Mouse (Mus musculus) hindbrain, embryonic 11.5 days (tissue): Measurements from ENCODE around the gene 9430097D07Rik. TPM values are rescaled to one million over a fixed set of nuclear protein-coding genes. Genes with fewer than 3 reads are reported as not detected.
A peak's percentile ranks its signal among the peaks of the same experiment; 100 is the strongest.

Source experiments
- ATAC-seq: fragments of 200-750 bp; cut with Nextera tagmentation; 2 replicates; pipeline ENCODE4 v1.8.0; 2017; ENCODE audit warnings: mild to moderate bottlenecking, moderate TSS enrichment, moderate library complexity; ENCODE audit not compliant: low FRiP score
- DNase-seq: peaks from one replicate; pipeline ENCODE4 v3.0.0-alpha.2; 2015; ENCODE audit warnings: low spot score
- H3K27ac ChIP-seq: fragments of 300-500 bp; sonication (generic); 2 replicates; pipeline ENCODE4 v1.5.1; 2014; ENCODE audit warnings: mild to moderate bottlenecking, low read depth, low read length
- H3K27me3 ChIP-seq: fragments of 300-500 bp; sonication (generic); 2 replicates; pipeline ENCODE4 v1.6.1; 2014; ENCODE audit warnings: mild to moderate bottlenecking, low read length, moderate library complexity, mixed read lengths; ENCODE audit not compliant: control insufficient read depth, insufficient read depth
- H3K36me3 ChIP-seq: fragments of 300-500 bp; sonication (generic); 2 replicates; pipeline ENCODE4 v1.6.1; 2014; ENCODE audit warnings: mild to moderate bottlenecking, low read length, moderate library complexity, mixed read lengths; ENCODE audit not compliant: control insufficient read depth, insufficient read depth
- H3K4me1 ChIP-seq: fragments of 300-500 bp; sonication (generic); replicated peaks from 2 replicates; pipeline ENCODE4 v1.6.1; 2014; ENCODE audit warnings: low read length, mixed read lengths; ENCODE audit not compliant: control insufficient read depth, insufficient read depth
- H3K4me2 ChIP-seq: fragments of 300-500 bp; sonication (generic); replicated peaks from 2 replicates; pipeline ENCODE4 v1.6.1; 2014; ENCODE audit warnings: mild to moderate bottlenecking, low read depth, low read length
- H3K4me3 ChIP-seq: fragments of 300-500 bp; sonication (generic); 2 replicates; pipeline ENCODE4 v1.5.1; 2014; ENCODE audit warnings: low read depth, low read length
- H3K9ac ChIP-seq: fragments of 300-500 bp; sonication (generic); 2 replicates; pipeline ENCODE4 v1.6.1; 2014; ENCODE audit warnings: low read depth, low read length
- H3K9me3 ChIP-seq: fragments of 300-500 bp; sonication (generic); 2 replicates; pipeline ENCODE4 v1.6.1; 2016; ENCODE audit warnings: low read length; ENCODE audit not compliant: control insufficient read depth
- WGBS: fragments of 180-500 bp; shearing (Covaris S2); extraction: QIAGEN DNeasy Blood & Tissue Kit; methylation state at CpG from one replicate; pipeline ENCODE4 v1.1.7; 2014; 5-methylcytosine and 5-hydroxymethylcytosine counted together
- polyA plus RNA-seq: library from polyadenylated mRNA; unstranded; fragments of >200 nt; fragmentation: Nextera tagmentation; extraction: Ambion mirVana; gene quantifications from 2 replicates; pipeline ENCODE4 v1.2.1, GENCODE M21; 2014

Gene 9430097D07Rik
- polyA plus RNA-seq, 1 experiment from 2014 or later: 0.37 TPM

GRCm38 (mm10) chr2:32587731-32588321, 12.3 kb upstream of the 9430097D07Rik start:
- ATAC-seq (no peak), DNase-seq (no peak)
- no peaks in the 10 kb centered on the region for H3K36me3 ChIP-seq
- H3K27me3 ChIP-seq: peaks cover 4% of the 10 kb centered on the region; the same call in 1 of the 2 replicates
- no peak overlapping the region for H3K27ac ChIP-seq
- no peaks in the 10 kb centered on the region for H3K4me1 ChIP-seq
- peak overlapping the region; percentile 66 for H3K4me2 ChIP-seq
- no peaks in the 10 kb centered on the region for H3K9me3 ChIP-seq
- H3K9ac ChIP-seq: peak overlapping the region; percentile 65
- WGBS: 47% methylated on average over 9 of the region's 9 CpGs
- H3K4me3 ChIP-seq: peak overlapping the region; percentile 45

GRCm38 (mm10) chr2:32586871-32587351, 11.4 kb upstream of the 9430097D07Rik start, which contains the start of gene St6galnac4:
Gene St6galnac4 (plus strand): TSS chr2:32587095.
- ATAC-seq: peak; percentile 71
- Histone ChIP-seq H3K27me3 (peaks cover 9% of the 10 kb centered on the region; the same call in 1 of the 2 replicates), H3K36me3 (no peaks in the 10 kb centered on the region), H3K9ac (peak within 1 kb of the TSS; percentile 65), H3K4me2 (peak within 1 kb of the TSS; percentile 66), H3K9me3 (no peaks in the 10 kb centered on the region), H3K4me3 (peak within 1 kb of the TSS; percentile 45), H3K27ac (no peak within 1 kb of the TSS), H3K4me1 (no peaks in the 10 kb centered on the region)
- under 1% methylated on average over 35 of the region's 38 CpGs for WGBS
- peak; percentile 96 for DNase-seq

- Histone ChIP-seq H3K27ac (no peak overlapping the region), H3K9me3 (no peaks in the 10 kb centered on the region), H3K4me2 (no peak overlapping the region), H3K4me1 (no peaks in the 10 kb centered on the region), H3K36me3 (no peaks in the 10 kb centered on the region), H3K27me3 (peaks cover 9% of the 10 kb centered on the region; the same call in 1 of the 2 replicates), H3K9ac (no peak overlapping the region), H3K4me3 (no peak overlapping the region)
- 81% methylated on average over 7 of the region's 7 CpGs for WGBS
- DNase-seq (no peak), ATAC-seq (no peak)
These were observed 9.7 kb upstream of the 9430097D07Rik start for GRCm38 (mm10) chr2:32585149-32585714.

GRCm38 (mm10) chr2:32582830-32583799, 7.6 kb upstream of the 9430097D07Rik start:
- H3K36me3 ChIP-seq: no peaks in the 10 kb centered on the region
- peak overlapping the region; percentile 36 for H3K4me2 ChIP-seq
- H3K4me1 ChIP-seq: no peaks in the 10 kb centered on the region
- H3K27me3 ChIP-seq: peaks cover 9% of the 10 kb centered on the region; the same call in 1 of the 2 replicates
- ATAC-seq (peak; percentile 85), DNase-seq (peak; percentile 90)
- H3K9ac ChIP-seq: peak overlapping the region; percentile 35; the same call in 1 of the 2 replicates
- no peak overlapping the region for H3K27ac ChIP-seq
- 16% methylated on average over 37 of the region's 37 CpGs for WGBS
- no peaks in the 10 kb centered on the region for H3K9me3 ChIP-seq
- peak overlapping the region; percentile 21; the same call in 1 of the 2 replicates for H3K4me3 ChIP-seq

- Histone ChIP-seq H3K4me1 (no peaks in the 10 kb centered on the region), H3K9me3 (no peaks in the 10 kb centered on the region), H3K9ac (no peak overlapping the region), H3K36me3 (no peaks in the 10 kb centered on the region), H3K27me3 (peaks cover 9% of the 10 kb centered on the region; the same call in 1 of the 2 replicates), H3K4me2 (no peak overlapping the region), H3K4me3 (no peak overlapping the region), H3K27ac (no peak overlapping the region)
- no peak for ATAC-seq
- 33% methylated on average over 19 of the region's 19 CpGs for WGBS
- peak; percentile 74 for DNase-seq
These were observed 6.1 kb upstream of the 9430097D07Rik start for GRCm38 (mm10) chr2:32581450-32582095.

- no peak overlapping the region for H3K9ac ChIP-seq
- H3K4me1 ChIP-seq: no peaks in the 10 kb centered on the region
- no peak for ATAC-seq
- no peak overlapping the region for H3K4me3 ChIP-seq
- DNase-seq: no peak
- no peak overlapping the region for H3K27ac ChIP-seq
- no peaks in the 10 kb centered on the region for H3K36me3 ChIP-seq
- H3K27me3 ChIP-seq: peaks cover 9% of the 10 kb centered on the region; the same call in 1 of the 2 replicates
- H3K4me2 ChIP-seq: no peak overlapping the region
- WGBS: 41% methylated on average over 24 of the region's 30 CpGs
- H3K9me3 ChIP-seq: no peaks in the 10 kb centered on the region
These were observed 2.9 kb upstream of the 9430097D07Rik start for GRCm38 (mm10) chr2:32578146-32579046.

GRCm38 (mm10) chr2:32576532-32576931, 1.0 kb upstream of the 9430097D07Rik start:
- no peak overlapping the region for H3K4me2 ChIP-seq
- H3K36me3 ChIP-seq: no peaks in the 10 kb centered on the region
- H3K27me3 ChIP-seq: no peaks in the 10 kb centered on the region; the same call in 1 of the 2 replicates
- H3K9ac ChIP-seq: no peak overlapping the region
- no peaks in the 10 kb centered on the region for H3K9me3 ChIP-seq
- no peak overlapping the region for H3K4me3 ChIP-seq
- H3K27ac ChIP-seq: no peak overlapping the region
- 89% methylated on average over 9 of the region's 9 CpGs for WGBS
- ATAC-seq (no peak), DNase-seq (no peak)
- H3K4me1 ChIP-seq: no peaks in the 10 kb centered on the region
